Mouse (Mus musculus) testis, adult 2 months (tissue): ENCODE results near the gene Samd4b.

Experiments used
- CTCF ChIP-seq: fragments of 200-500 bp; IDR thresholded peaks from 2 replicates; pipeline ENCODE4 v1.5.1; 2012; ENCODE audit warnings: low read depth, mild to moderate bottlenecking, inconsistent platforms, low read length, moderate library complexity; ENCODE audit not compliant: control insufficient read depth, insufficient read depth, insufficient replicate concordance
- POLR2A ChIP-seq: fragments of 200-500 bp; IDR thresholded peaks from 2 replicates; pipeline ENCODE4 v1.6.1; 2012; ENCODE audit warnings: low read depth, mild to moderate bottlenecking, inconsistent platforms, low read length, moderate library complexity; ENCODE audit not compliant: control insufficient read depth

DNA sequence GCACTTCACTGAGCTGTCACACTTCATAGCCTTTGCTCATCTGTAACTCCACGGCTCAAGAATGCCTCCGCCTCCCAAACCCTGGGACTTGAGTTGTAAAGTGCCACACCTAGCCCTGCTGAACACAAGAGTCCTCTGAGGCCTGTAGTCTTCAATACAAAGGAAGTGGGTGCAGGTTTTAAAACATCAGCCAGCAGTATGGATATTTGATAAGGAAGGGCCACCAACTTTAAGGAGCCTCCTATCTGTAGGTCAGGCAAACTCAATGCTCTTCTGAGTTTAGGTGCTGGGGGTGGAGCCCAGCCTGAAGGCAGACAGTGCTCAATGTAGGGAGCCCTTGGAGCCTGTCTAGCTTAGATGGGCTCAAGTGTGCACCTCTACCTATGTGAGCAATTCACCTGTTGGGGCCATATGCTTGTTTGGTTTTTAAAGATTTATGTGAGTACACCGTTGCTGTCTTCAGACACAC is 243.8 kb downstream of the Samd4b start:
- TF ChIP-seq CTCF (no peak), POLR2A (no peak)
